Mouse (Mus musculus) spleen, adult 18-20 months (tissue): ENCODE data around the gene Sez6l.
A peak's percentile ranks its signal among the peaks of the same experiment; 100 is the strongest.

Experiments
- DNase-seq, 2 experiments: peaks; one replicate each; pipeline ENCODE4 v3.0.0; 2022; ENCODE audit warnings: mixed read lengths in 2 of 2

Sez6l gene

GRCm38 (mm10) chr5:112384805-112385472 is 192.0 kb downstream of the Sez6l start:
- peak; percentile 31 to 33 for DNase-seq

- DNase-seq, result no peak
These were observed 194.2 kb downstream of the Sez6l start for GRCm38 (mm10) chr5:112382641-112383330.

- no peak for DNase-seq
These were observed 194.9 kb downstream of the Sez6l start for GRCm38 (mm10) chr5:112382042-112382441.

GRCm38 (mm10) chr5:112381154-112381553 is 195.8 kb downstream of the Sez6l start:
- DNase-seq, result no peak

GRCm38 (mm10) chr5:112378716-112379115 is 198.3 kb downstream of the Sez6l start:
- no peak for DNase-seq

GRCm38 (mm10) chr5:112377380-112377779 is 199.6 kb downstream of the Sez6l start:
- DNase-seq, result no peak

GRCm38 (mm10) chr5:112376111-112376510 is 200.9 kb downstream of the Sez6l start:
- no peak for DNase-seq

- DNase-seq, result no peak
These were observed 205.1 kb downstream of the Sez6l start for GRCm38 (mm10) chr5:112371933-112372332.

- no peak for DNase-seq
These were observed 206.7 kb downstream of the Sez6l start for GRCm38 (mm10) chr5:112370236-112370813.

- peak; percentile 16 to 26 for DNase-seq
These were observed 207.7 kb downstream of the Sez6l start for GRCm38 (mm10) chr5:112369326-112369725.
